Mouse (Mus musculus) hindbrain, postnatal 0 days (tissue): ENCODE data around the gene Lck. TPM values are rescaled to one million over a fixed set of nuclear protein-coding genes. Genes with fewer than 3 reads are reported as not detected.

Source experiments
- ATAC-seq: fragments of 200-750 bp; cut with Nextera tagmentation; 2 replicates; pipeline ENCODE4 v1.8.0; 2017; ENCODE audit warnings: mild to moderate bottlenecking, moderate TSS enrichment, moderate library complexity
- DNase-seq: peaks from one replicate; pipeline ENCODE4 v3.0.0-alpha.2; 2015; ENCODE audit warnings: low spot score
- H3K27ac ChIP-seq: fragments of 300-500 bp; sonication (generic); 2 replicates; pipeline ENCODE4 v1.5.1; 2014; ENCODE audit warnings: mild to moderate bottlenecking
- H3K27me3 ChIP-seq: fragments of 300-500 bp; sonication (generic); 2 replicates; pipeline ENCODE4 v1.6.1; 2014; ENCODE audit warnings: low read length, mixed read lengths; ENCODE audit not compliant: insufficient read depth
- H3K36me3 ChIP-seq: fragments of 300-500 bp; sonication (generic); 2 replicates; pipeline ENCODE4 v1.6.1; 2014; ENCODE audit warnings: low read length, mixed read lengths; ENCODE audit not compliant: insufficient read depth
- H3K4me1 ChIP-seq: fragments of 300-500 bp; sonication (generic); 2 replicates; pipeline ENCODE4 v1.6.1; 2014; ENCODE audit warnings: antibody characterized with exemption, low read length, mixed read lengths; ENCODE audit not compliant: insufficient read depth
- H3K4me2 ChIP-seq: fragments of 300-500 bp; sonication (generic); 2 replicates; pipeline ENCODE4 v1.6.1; 2014; ENCODE audit warnings: low read depth, mild to moderate bottlenecking, low read length, moderate library complexity, mixed read lengths
- H3K4me3 ChIP-seq: fragments of 300-500 bp; sonication (generic); 2 replicates; pipeline ENCODE4 v1.5.1; 2014; ENCODE audit warnings: low read length
- H3K9ac ChIP-seq: fragments of 300-500 bp; sonication (generic); replicated peaks from 2 replicates; pipeline ENCODE4 v1.6.1; 2014; ENCODE audit warnings: mild to moderate bottlenecking, low read length, moderate library complexity, mixed read lengths
- H3K9me3 ChIP-seq: fragments of 300-500 bp; sonication (generic); 2 replicates; pipeline ENCODE4 v1.6.1; 2016; ENCODE audit warnings: low read length, mixed read lengths
- CTCF ChIP-seq: IDR thresholded peaks from 2 replicates; pipeline ENCODE4 v1.5.1; 2016; ENCODE audit warnings: antibody characterized with exemption, control low read depth, low read depth
- WGBS: fragments of 180-500 bp; shearing (Covaris S2); extraction: QIAGEN DNeasy Blood & Tissue Kit; methylation state at CpG from one replicate; pipeline ENCODE4 v1.1.7; 2014; 5-methylcytosine and 5-hydroxymethylcytosine counted together
- polyA plus RNA-seq: library from polyadenylated mRNA; unstranded; fragments of >200 nt; fragmentation: Nextera tagmentation; extraction: Ambion mirVana; gene quantifications from 2 replicates; pipeline ENCODE4 v1.2.1, GENCODE M21; 2015
- total RNA-seq: library from RNA; depleted of rRNA; stranded (reverse); fragments of >200 nt; gene quantifications from 2 replicates; pipeline ENCODE4 v1.2.3, GENCODE M21; 2014

Lck gene
- total and polyA plus RNA-seq, 2 experiments from 2014 or later = 12.2 to 12.5 TPM

GRCm38 (mm10) chr4:129618786-129619691 is 45.6 kb upstream of the Lck start, which contains the start of gene Iqcc:
TSS of gene Iqcc (minus strand) at chr4:129619099.
- peak within 1 kb of the TSS; percentile 92 for H3K4me2 ChIP-seq
- no peaks in the 10 kb centered on the region for H3K9me3 ChIP-seq
- no peaks in the 10 kb centered on the region for H3K27me3 ChIP-seq
- peak; percentile 92 for ATAC-seq
- 5% methylated on average over 43 of the region's 44 CpGs for WGBS
- peak; percentile 98 for DNase-seq
- H3K4me1 ChIP-seq = peaks cover 27% of the 10 kb centered on the region
- peak within 1 kb of the TSS; percentile 57 for H3K4me3 ChIP-seq
- peak within 1 kb of the TSS; percentile 93 for H3K27ac ChIP-seq
- no peaks in the 10 kb centered on the region for H3K36me3 ChIP-seq
- peak within 1 kb of the TSS; percentile 82 for H3K9ac ChIP-seq
- peak; percentile 56 for TF ChIP-seq CTCF

GRCm38 (mm10) chr4:129618031-129618430 is 44.6 kb upstream of the Lck start:
- H3K9ac ChIP-seq = peak overlapping the region; percentile 82

GRCm38 (mm10) chr4:129617121-129617641 is 43.7 kb upstream of the Lck start:
- no peaks in the 10 kb centered on the region for H3K27me3 ChIP-seq
- H3K36me3 ChIP-seq = no peaks in the 10 kb centered on the region
- H3K9me3 ChIP-seq = no peaks in the 10 kb centered on the region
- H3K27ac ChIP-seq = no peak overlapping the region
- no peak for TF ChIP-seq CTCF
- no peak overlapping the region for H3K4me2 ChIP-seq
- no peak for ATAC-seq
- H3K9ac ChIP-seq = no peak overlapping the region
- H3K4me3 ChIP-seq = no peak overlapping the region
- peaks cover 16% of the 10 kb centered on the region for H3K4me1 ChIP-seq
- no peak for DNase-seq
- 95% methylated on average over 7 of the region's 7 CpGs for WGBS

More at GRCm38 (mm10) chr4:129618031-129618430, 44.6 kb upstream of the Lck start:
- no peak for ATAC-seq
- TF ChIP-seq CTCF = no peak
- H3K4me1 ChIP-seq = peaks cover 24% of the 10 kb centered on the region
- peak overlapping the region; percentile 93 for H3K27ac ChIP-seq
- no peak for DNase-seq
- H3K4me3 ChIP-seq = peak overlapping the region; percentile 57
- no peaks in the 10 kb centered on the region for H3K36me3 ChIP-seq
- H3K27me3 ChIP-seq = no peaks in the 10 kb centered on the region
- H3K4me2 ChIP-seq = peak overlapping the region; percentile 92
- 95% methylated on average over 5 of the region's 5 CpGs for WGBS
- no peaks in the 10 kb centered on the region for H3K9me3 ChIP-seq

DNA sequence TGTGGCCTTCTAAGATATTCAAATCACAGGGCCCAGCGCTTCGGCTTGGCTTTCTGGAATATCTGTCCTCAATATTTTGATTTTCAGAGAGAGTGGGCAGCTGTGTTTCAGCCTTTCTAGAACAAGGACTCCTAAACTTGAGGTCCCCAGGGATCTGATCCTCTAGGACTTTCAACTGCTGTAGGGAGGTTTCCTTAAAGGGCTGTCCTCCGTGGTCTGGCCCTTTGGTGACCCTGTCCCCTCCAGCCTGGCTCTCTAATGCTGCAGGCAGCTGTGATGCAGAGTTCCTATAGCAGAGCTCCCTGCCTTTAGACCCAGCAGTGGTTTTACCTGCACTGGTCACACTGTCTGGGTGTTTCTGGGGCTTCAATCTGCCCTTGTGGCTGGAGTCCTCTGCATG is 43.2 kb upstream of the Lck start:
- H3K9me3 ChIP-seq = no peaks in the 10 kb centered on the region
- no peak overlapping the region for H3K4me2 ChIP-seq
- TF ChIP-seq CTCF = no peak
- no peak for ATAC-seq
- no peaks in the 10 kb centered on the region for H3K36me3 ChIP-seq
- DNase-seq = no peak
- peaks cover 10% of the 10 kb centered on the region for H3K4me1 ChIP-seq
- no peak overlapping the region for H3K9ac ChIP-seq
- WGBS = 94% methylated on average over 3 of the region's 3 CpGs
- no peak overlapping the region for H3K4me3 ChIP-seq
- H3K27me3 ChIP-seq = no peaks in the 10 kb centered on the region
- H3K27ac ChIP-seq = no peak overlapping the region

GRCm38 (mm10) chr4:129615801-129616290 is 42.4 kb upstream of the Lck start:
- ATAC-seq (no peak), DNase-seq (no peak)
- Histone ChIP-seq H3K4me1 (peaks cover 4% of the 10 kb centered on the region), H3K9me3 (no peaks in the 10 kb centered on the region), H3K36me3 (no peaks in the 10 kb centered on the region), H3K4me2 (no peak overlapping the region), H3K27ac (no peak overlapping the region), H3K9ac (no peak overlapping the region), H3K4me3 (no peak overlapping the region), H3K27me3 (no peaks in the 10 kb centered on the region)
- no peak for TF ChIP-seq CTCF
- WGBS = 86% methylated on average over 9 of the region's 9 CpGs

DNA sequence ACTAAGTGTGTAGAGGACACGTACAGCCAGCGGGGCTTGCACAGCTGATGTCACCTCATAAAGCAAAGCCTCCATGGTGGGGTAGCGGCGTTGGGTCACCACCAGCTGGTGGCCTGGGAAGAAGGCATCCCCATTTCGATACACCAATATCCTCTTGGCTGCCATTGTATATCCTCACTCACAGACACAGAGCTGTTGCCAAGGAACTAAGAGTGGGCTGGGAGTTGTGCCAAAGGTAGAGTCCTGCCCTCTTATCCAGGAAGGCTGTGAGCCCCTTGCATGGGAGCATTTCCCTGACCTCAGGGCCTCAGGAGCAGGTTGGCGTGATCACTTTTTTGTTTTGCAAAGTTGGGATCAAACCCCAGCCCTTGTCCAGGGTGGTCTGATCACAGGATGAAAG is 40.7 kb upstream of the Lck start, which contains the start of gene Dcdc2b:
Gene Dcdc2b, minus strand, starts transcription at position 165 of the 400 bp plus-strand sequence.
- Histone ChIP-seq H3K4me2 (no peak within 1 kb of the TSS), H3K4me3 (no peak within 1 kb of the TSS), H3K4me1 (peaks cover 4% of the 10 kb centered on the region), H3K27ac (peak within 1 kb of the TSS; percentile 45; the same call in 1 of the 2 replicates), H3K9me3 (no peaks in the 10 kb centered on the region), H3K9ac (no peak within 1 kb of the TSS), H3K27me3 (no peaks in the 10 kb centered on the region), H3K36me3 (peaks cover 4% of the 10 kb centered on the region; the same call in 1 of the 2 replicates)
- ATAC-seq (no peak), DNase-seq (peak; percentile 39)
- no peak for TF ChIP-seq CTCF
- WGBS = 56% methylated on average over 6 of the region's 6 CpGs

DNA sequence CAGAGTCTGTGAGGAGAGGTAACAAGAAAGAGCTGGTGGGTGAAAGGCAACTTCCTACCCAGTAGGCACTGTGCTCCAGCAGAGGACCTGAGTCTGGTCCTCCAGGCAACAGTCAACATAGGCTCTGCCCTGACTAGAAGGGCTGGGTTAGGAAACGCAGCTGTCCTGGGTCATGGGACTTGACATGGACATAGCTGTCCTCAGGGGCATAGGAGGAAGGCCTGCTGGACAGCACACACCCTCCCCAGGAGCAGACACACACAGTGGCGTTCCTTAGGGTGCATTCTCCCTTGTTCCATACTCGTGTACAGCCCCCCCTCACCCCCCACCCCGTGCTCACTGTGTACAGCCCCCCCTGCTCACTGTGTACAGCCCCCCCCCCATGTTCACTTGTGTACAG is 37.0 kb upstream of the Lck start:
- peaks cover 10% of the 10 kb centered on the region for H3K36me3 ChIP-seq
- H3K9ac ChIP-seq = no peak overlapping the region
- no peak for ATAC-seq
- no peak overlapping the region for H3K4me2 ChIP-seq
- H3K9me3 ChIP-seq = no peaks in the 10 kb centered on the region
- no peak for TF ChIP-seq CTCF
- WGBS = 68% methylated on average over 4 of the region's 4 CpGs
- H3K4me1 ChIP-seq = no peaks in the 10 kb centered on the region
- no peaks in the 10 kb centered on the region for H3K27me3 ChIP-seq
- H3K4me3 ChIP-seq = no peak overlapping the region
- no peak for DNase-seq
- no peak overlapping the region for H3K27ac ChIP-seq
